Mouse (Mus musculus) ovary, adult 10 weeks (tissue): ENCODE results near the gene Tgfa. TPM values are rescaled to one million over a fixed set of nuclear protein-coding genes. Genes with fewer than 3 reads are reported as not detected.

Experiments
- polyA plus RNA-seq: library from polyadenylated mRNA; stranded (reverse); fragments of 350-450 nt; fragmentation: Illumina TruSeq; extraction: RNeasy Lipid Tissue Mini Kit (QIAGEN cat#74804); gene quantifications from one replicate; pipeline ENCODE4 v1.2.3, GENCODE M21; 2014

Gene Tgfa
- polyA plus RNA-seq = 13.3 TPM

GRCm38 (mm10) chr6:86194941-86195932 is at the start of gene Tgfa:
Gene Tgfa, plus strand, starts transcription at chr6:86195223.

Other genes with a start within 250 kb of the Tgfa start
- gene Dusp11, start 233.6 kb upstream of the Tgfa start, polyA plus RNA-seq = 172 TPM
- gene Figla, start 179.1 kb upstream of the Tgfa start, polyA plus RNA-seq = 1.4 TPM
- gene Add2, start 166.5 kb upstream of the Tgfa start, polyA plus RNA-seq = 0.26 TPM
- gene Fam136a, start 170.4 kb downstream of the Tgfa start, polyA plus RNA-seq = 149 TPM
- gene Snrpg, start 176.1 kb downstream of the Tgfa start, polyA plus RNA-seq = 25.4 TPM
- gene Pcyox1, start 201.9 kb downstream of the Tgfa start, polyA plus RNA-seq = 256 TPM
- 128 TPM for gene Tia1, start 209.0 kb downstream of the Tgfa start, polyA plus RNA-seq
- gene Gm44790, start 231.4 kb downstream of the Tgfa start, polyA plus RNA-seq = not detected
- 16.4 TPM for gene C87436, start 243.2 kb downstream of the Tgfa start, polyA plus RNA-seq